Mouse (Mus musculus) spleen, postnatal 14 days (tissue): ENCODE measurements around the gene Elmo3.
A peak's percentile ranks its signal among the peaks of the same experiment; 100 is the strongest.

Experiments
- DNase-seq, 2 experiments: peaks; one replicate each; pipeline ENCODE4 v3.0.0; 2021 to 2022; ENCODE audit warnings: low spot score in 2 of 2

Elmo3 gene

GRCm38 (mm10) chr8:105305211-105306145, at the start of gene Elmo3:
TSS of gene Elmo3 (plus strand) at chr8:105305601.
- DNase-seq, result no peak

- no peak for DNase-seq
These were observed 47.9 kb upstream of the Elmo3 start for GRCm38 (mm10) chr8:105257318-105258114.

GRCm38 (mm10) chr8:105258911-105259720, 46.3 kb upstream of the Elmo3 start:
- DNase-seq, result no peak

GRCm38 (mm10) chr8:105259721-105260320, 45.6 kb upstream of the Elmo3 start:
- DNase-seq, result peak; percentile 59 to 79

- no peak for DNase-seq
These were observed 44.9 kb upstream of the Elmo3 start for GRCm38 (mm10) chr8:105260371-105261099.

GRCm38 (mm10) chr8:105261326-105261980, 43.9 kb upstream of the Elmo3 start:
- DNase-seq, result no peak

- no peak for DNase-seq
These were observed 42.0 kb upstream of the Elmo3 start for GRCm38 (mm10) chr8:105263244-105263912.

GRCm38 (mm10) chr8:105264024-105264982, 41.1 kb upstream of the Elmo3 start, which contains the start of the genes Tradd and Fbxl8:
TSS of gene Tradd (minus strand) at chr8:105264609.
TSS of gene Fbxl8 (plus strand) at chr8:105264648.
- DNase-seq, result peak; percentile 61 to 68

- no peak for DNase-seq
These were observed 40.3 kb upstream of the Elmo3 start for GRCm38 (mm10) chr8:105265128-105265527.

GRCm38 (mm10) chr8:105266775-105267174, 38.6 kb upstream of the Elmo3 start:
- DNase-seq, result no peak

GRCm38 (mm10) chr8:105268342-105269074, 36.9 kb upstream of the Elmo3 start:
- DNase-seq, result no peak

GRCm38 (mm10) chr8:105269075-105269458, 36.3 kb upstream of the Elmo3 start:
- no peak for DNase-seq

GRCm38 (mm10) chr8:105269461-105269947, 35.9 kb upstream of the Elmo3 start, which contains the start of gene Hsf4:
TSS of gene Hsf4 (plus strand) at chr8:105269801.
- DNase-seq, result no peak

- no peak for DNase-seq
These were observed 35.1 kb upstream of the Elmo3 start for GRCm38 (mm10) chr8:105270101-105270915.

- no peak for DNase-seq
These were observed 34.5 kb upstream of the Elmo3 start for GRCm38 (mm10) chr8:105270916-105271186.

- DNase-seq, result no peak
These were observed 30.0 kb upstream of the Elmo3 start for GRCm38 (mm10) chr8:105275387-105275786.

GRCm38 (mm10) chr8:105275840-105276239, 29.6 kb upstream of the Elmo3 start, which contains the start of gene Nol3:
TSS of gene Nol3 (plus strand) at chr8:105276140.
- DNase-seq, result no peak
